Mouse (Mus musculus) brown adipose tissue, adult 24 weeks (tissue): Measurements from ENCODE around the gene Acta2. TPM values are rescaled to one million over a fixed set of nuclear protein-coding genes. Genes with fewer than 3 reads are reported as not detected.

Experiments
- H3K27ac ChIP-seq: fragments of 200-500 bp; replicated peaks from 2 replicates; pipeline ENCODE4 v1.5.1; 2012; ENCODE audit warnings: low read depth, mild to moderate bottlenecking, low read length
- H3K4me1 ChIP-seq: fragments of 200-500 bp; 2 replicates; pipeline ENCODE4 v1.6.1; 2012; ENCODE audit warnings: low read length, mixed read lengths; ENCODE audit not compliant: control insufficient read depth, insufficient read depth, insufficient read length
- H3K4me3 ChIP-seq: fragments of 200-500 bp; 2 replicates; pipeline ENCODE4 v1.5.1; 2012; ENCODE audit warnings: low read depth, mild to moderate bottlenecking, low read length, moderate library complexity; ENCODE audit not compliant: insufficient read depth
- polyA plus RNA-seq: library from polyadenylated mRNA; stranded (reverse); fragments of >200 nt; gene quantifications from 2 replicates; pipeline ENCODE4 v1.2.4, GENCODE M21; 2012; ENCODE audit not compliant: missing spikeins, insufficient read depth, insufficient read length

The Acta2 gene
- polyA plus RNA-seq, 1 experiment, result 24.5 TPM

DNA sequence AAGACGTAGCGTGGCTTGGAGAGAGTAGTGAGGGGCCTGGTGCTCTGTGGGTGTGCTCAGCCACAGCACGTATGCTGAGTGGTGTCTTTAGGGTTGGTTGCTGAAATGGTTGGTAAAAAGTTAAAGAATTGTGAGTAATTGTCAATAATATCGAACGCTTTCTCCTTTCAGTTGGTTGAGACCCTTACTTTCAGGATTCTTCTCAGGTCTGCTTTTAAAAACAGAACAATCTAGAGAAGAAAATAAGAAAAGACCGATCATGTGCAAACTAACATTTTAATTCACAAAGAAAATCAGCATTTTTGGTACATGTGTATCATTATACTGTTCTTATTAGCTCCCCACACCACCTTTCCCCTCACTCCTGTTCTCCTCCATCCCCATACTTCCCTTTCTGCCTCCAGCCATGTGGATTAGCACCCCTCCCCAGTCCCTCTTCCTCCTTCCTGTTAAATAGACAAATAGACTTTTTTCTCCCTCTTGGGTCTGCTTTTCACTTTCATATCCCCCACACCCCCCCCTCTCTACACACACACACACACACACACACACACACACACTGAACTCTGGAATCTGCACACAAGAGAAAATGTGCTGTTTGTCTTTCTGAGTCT is 61.2 kb downstream of the Acta2 start:
- Histone ChIP-seq H3K4me3 (no peak overlapping the region), H3K27ac (no peak overlapping the region), H3K4me1 (peaks cover 3% of the 10 kb centered on the region; the same call in 1 of the 2 replicates)

- peak overlapping the region; percentile 25; the same call in 1 of the 2 replicates for H3K4me3 ChIP-seq
- peaks cover 3% of the 10 kb centered on the region; the same call in 1 of the 2 replicates for H3K4me1 ChIP-seq
- H3K27ac ChIP-seq, result no peak overlapping the region
Observed at GRCm38 (mm10) chr19:34193683-34194082, 61.7 kb downstream of the Acta2 start.

DNA sequence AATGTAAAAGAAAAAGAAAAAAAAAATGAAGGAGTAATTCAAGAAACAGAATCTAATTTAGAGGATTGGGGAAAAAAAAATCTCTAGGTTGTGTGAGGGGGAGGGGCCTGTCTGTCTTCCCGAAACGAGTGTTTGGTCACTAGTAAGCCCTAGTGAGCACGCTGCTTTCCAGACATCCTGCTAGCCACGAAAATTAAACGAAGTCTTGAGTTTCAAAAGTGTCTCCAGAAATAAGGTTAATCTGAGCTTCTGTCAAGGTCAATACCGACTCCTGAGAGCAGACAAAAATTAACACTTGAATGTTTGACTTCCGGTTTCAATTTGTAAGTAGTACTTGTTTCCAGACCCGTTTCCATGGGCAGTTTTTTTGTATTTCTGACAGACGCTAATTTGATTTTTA is 62.2 kb downstream of the Acta2 start:
- Histone ChIP-seq H3K27ac (0 out of 2 replicates have a peak overlapping the region, but pooled peaks have one; percentile 4), H3K4me3 (peak overlapping the region; percentile 60), H3K4me1 (peaks cover 3% of the 10 kb centered on the region; the same call in 1 of the 2 replicates)

GRCm38 (mm10) chr19:34192008-34192963 is 63.1 kb downstream of the Acta2 start, which contains the start of gene Stambpl1:
TSS of gene Stambpl1 (plus strand) at chr19:34192229.
- Histone ChIP-seq H3K4me3 (peak within 1 kb of the TSS; percentile 60), H3K27ac (0 out of 2 replicates have a peak within 1 kb of the TSS, but pooled peaks have one; percentile 0), H3K4me1 (peaks cover 3% of the 10 kb centered on the region; the same call in 1 of the 2 replicates)

- H3K4me3 ChIP-seq, result peak overlapping the region; percentile 21; the same call in 1 of the 2 replicates
- no peak overlapping the region for H3K27ac ChIP-seq
- H3K4me1 ChIP-seq, result peaks cover 3% of the 10 kb centered on the region; the same call in 1 of the 2 replicates
Observed at GRCm38 (mm10) chr19:34191645-34192007, 63.8 kb downstream of the Acta2 start.

Other genes with a start within 250 kb of the Acta2 start
- not detected in 2 replicates for gene Lipk, start 247.3 kb downstream of the Acta2 start, polyA plus RNA-seq
- not detected in 2 replicates for gene Lipn, start 188.2 kb downstream of the Acta2 start, polyA plus RNA-seq
- not detected in 2 replicates for gene Lipm, start 154.7 kb downstream of the Acta2 start, polyA plus RNA-seq
- not detected in 2 replicates for gene Ankrd22, start 89.5 kb downstream of the Acta2 start, polyA plus RNA-seq
- 3.9 and 5.9 TPM in 2 replicates for gene Stambpl1, start 63.4 kb downstream of the Acta2 start, polyA plus RNA-seq
- 30.8 and 37.3 TPM in 2 replicates for gene Fas, start 35.1 kb upstream of the Acta2 start, polyA plus RNA-seq
- 0.75 TPM in 1 of 2 replicates, not detected in the other for gene Ch25h, start 219.6 kb upstream of the Acta2 start, polyA plus RNA-seq